Mouse (Mus musculus): ENCODE measurements around the gene Arfip1.
"Not testable (repeated sequence)": the region's sequence is repeated elsewhere in the genome, so short reads cannot be mapped to it uniquely, and the experiment has no call there.

Gene Arfip1

DNA sequence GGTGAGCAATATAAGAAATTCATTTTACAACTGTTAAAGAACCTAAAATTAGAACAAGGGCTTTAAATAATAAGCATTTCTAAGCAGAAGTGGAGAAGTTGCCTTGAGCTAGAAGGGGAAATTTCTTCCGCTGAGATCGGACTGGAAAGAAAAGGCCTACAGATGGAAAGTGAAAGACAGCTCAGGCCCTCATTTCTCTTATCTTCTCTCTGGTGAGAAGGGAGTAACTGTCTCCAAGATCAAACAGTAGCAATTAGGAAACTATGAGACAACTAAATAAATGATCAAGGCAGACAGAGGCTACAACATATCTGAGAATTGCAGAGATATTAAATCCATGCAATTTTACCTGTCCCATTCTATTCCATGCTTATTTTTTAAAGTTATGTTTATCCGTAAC lies 11.9 kb downstream of the Arfip1 start:
- no peak for DNase-seq (ENCODE audit: low spot score)

- DNase-seq (ENCODE audit: low spot score): no peak
Measured at GRCm38 (mm10) chr3:84569587-84569986, 12.8 kb downstream of the Arfip1 start.

DNA sequence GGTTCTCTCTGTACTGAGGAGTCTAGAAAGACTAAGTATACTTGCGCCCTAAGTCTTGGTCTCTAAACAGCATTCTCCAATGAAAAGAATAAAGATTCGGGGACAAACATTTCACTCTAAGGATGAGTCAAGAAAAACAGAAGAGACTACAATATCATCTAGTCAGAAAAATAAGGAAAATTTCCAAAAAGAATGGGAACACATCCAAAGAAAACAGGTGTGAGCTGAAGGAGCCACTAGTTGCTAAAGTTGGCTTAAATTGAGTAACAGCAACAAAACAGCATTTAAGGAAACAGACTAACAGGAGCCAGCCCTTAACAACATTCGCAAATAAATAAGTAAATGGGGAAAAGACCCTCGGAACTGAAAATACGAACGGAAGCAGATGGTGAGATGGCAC lies 13.9 kb downstream of the Arfip1 start:
- DNase-seq (ENCODE audit: low spot score): no peak

GRCm38 (mm10) chr3:84563415-84563814 lies 19.0 kb downstream of the Arfip1 start:
- no peak for DNase-seq (ENCODE audit: low spot score)

GRCm38 (mm10) chr3:84562911-84563310 lies 19.5 kb downstream of the Arfip1 start:
- not testable (repeated sequence) for DNase-seq (ENCODE audit: low spot score)

- no peak for DNase-seq (ENCODE audit: low spot score)
Measured at GRCm38 (mm10) chr3:84558301-84558700, 24.1 kb downstream of the Arfip1 start.

DNA sequence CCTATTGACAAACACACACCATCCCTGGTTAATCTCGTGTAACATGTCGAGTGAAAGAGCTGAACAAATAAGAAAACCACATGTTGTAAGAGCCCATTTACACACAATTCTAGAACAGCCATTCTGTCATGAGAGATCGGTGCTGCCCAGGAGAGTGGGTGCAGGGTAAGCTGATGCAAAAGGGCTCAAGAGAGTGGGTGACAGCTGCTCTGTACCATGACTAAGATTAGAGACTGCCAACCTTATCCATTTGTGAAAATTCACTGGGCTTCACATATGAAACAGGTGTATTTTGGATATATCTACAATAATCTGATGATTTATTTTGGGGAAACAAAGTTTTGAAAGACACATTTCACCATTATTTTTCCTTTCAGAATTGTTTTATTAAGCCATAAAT lies 26.6 kb downstream of the Arfip1 start:
- DNase-seq (ENCODE audit: low spot score): no peak

- no peak for DNase-seq (ENCODE audit: low spot score)
Measured at GRCm38 (mm10) chr3:84547177-84547576, 35.2 kb downstream of the Arfip1 start.

DNA sequence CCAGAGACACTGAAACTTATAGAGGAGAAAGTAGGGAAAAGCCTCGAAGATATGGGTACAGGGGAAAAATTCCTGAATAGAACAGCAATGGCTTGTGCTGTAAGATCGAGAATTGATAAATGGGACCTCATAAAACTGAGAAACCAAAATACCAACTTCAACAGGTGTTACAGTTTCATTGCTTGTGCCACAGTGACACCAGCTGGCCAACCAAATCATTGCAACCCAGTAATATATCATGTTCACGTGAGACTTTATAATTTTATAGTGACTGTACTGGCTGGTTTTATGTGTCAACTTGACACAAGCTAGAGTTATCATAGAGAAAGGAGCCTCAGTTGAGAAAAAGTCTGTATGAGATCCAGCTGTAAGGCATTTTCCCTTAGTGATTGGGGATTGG lies 40.0 kb downstream of the Arfip1 start:
- peak; percentile 57 for DNase-seq (ENCODE audit: low spot score)

- DNase-seq (ENCODE audit: low spot score): no peak
Measured at GRCm38 (mm10) chr3:84541881-84542280, 40.5 kb downstream of the Arfip1 start.

- DNase-seq (ENCODE audit: low spot score): no peak
Measured at GRCm38 (mm10) chr3:84540640-84541039, 41.8 kb downstream of the Arfip1 start.

- DNase-seq (ENCODE audit: low spot score): no peak
Measured at GRCm38 (mm10) chr3:84536987-84537386, 45.4 kb downstream of the Arfip1 start.

DNA sequence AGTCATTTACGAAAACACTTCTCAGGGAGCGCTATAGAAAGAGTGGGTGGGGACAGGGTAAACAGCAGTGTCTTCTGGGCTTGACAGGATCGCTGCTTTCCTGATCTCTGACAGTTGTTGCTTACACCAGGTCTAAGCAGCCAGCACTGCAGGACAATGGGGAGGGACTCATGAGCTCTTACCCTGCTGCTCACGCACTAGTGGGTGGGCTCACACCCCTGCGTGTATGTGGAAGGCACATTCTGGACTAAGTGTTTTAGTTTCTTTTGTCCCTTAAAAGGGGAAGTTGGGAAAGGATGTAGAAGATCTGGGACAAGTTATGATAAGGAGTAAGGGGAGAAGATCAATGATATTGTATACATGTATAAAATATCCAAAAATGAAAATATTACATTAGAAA lies 49.2 kb downstream of the Arfip1 start:
- no peak for DNase-seq (ENCODE audit: low spot score)

DNA sequence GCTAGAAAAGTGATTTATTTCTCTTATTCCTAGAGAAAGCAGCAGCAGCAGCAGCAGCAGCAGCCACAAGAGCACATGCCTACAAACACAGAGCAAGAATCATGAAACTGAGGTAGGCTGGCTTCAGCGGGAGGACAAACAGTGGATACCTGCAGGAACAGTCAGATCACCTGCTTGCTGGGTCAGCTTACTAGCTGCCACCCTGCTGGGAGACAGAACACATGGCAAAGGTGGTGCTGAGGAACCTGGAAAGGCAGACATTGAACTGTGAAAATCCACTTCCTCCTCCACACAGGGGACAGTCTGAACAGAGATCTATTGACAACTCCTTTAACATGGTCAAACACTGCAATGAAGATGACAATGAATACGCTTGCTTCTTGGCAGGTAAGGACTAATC lies 53.4 kb downstream of the Arfip1 start:
- no peak for DNase-seq (ENCODE audit: low spot score)

GRCm38 (mm10) chr3:84524952-84525351 lies 57.5 kb downstream of the Arfip1 start:
- no peak for DNase-seq (ENCODE audit: low spot score)

GRCm38 (mm10) chr3:84516163-84516562 lies 66.3 kb downstream of the Arfip1 start:
- no peak for DNase-seq (ENCODE audit: low spot score)

DNA sequence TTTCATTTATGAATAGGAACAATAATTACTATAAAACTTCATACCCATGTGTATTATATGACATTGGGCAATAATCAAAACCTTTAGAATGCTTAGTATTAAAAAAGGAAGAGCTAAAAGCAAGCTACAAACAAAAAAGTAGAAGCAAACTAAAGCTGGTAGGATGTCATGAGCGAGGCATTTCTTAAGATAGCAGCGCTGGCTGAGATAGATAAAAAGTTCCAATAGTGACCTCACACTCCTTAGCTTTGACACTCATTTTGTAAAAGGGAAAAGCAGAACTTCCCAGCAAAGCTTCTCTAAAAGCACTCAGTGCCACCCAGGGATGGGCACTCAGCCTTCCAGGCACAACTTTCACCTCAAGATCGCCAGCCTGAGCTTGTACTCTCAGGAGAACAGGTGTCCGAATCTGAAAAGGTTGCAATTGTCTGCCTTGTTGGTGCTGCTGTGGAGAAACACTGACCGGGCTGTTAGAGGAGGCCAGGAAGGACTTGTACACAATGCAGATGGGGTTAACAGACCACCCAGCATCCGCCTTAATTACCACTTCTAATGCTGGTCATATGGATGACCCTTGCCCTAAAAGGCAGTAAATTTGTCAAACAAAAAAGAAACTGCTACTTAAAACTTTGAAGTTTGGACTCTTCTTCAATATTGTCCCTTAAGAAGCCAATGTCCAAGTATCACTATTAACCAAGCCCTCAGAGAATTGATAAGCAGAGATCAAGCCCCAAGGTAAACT lies 69.5 kb downstream of the Arfip1 start:
- peak; percentile 9 for DNase-seq (ENCODE audit: low spot score)

DNA sequence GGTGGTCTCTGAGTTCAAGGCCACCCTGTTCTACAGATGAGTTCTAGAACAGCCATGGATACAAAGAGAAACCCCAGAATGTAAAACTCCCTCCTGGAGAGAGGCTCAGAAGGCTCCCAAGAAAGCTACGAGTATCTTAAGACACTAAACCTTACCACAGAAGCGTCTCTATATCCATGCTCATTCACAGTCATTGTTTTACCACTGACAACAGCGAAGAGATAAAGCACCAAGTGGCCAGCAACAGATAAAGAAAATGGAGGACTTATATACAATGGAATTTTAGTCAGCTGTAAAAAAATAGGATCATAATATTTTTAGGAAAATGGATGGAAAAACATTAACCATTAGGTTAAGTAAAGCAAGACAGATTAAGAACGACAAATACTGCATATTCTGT lies 77.2 kb downstream of the Arfip1 start:
- no peak for DNase-seq (ENCODE audit: low spot score)

DNA sequence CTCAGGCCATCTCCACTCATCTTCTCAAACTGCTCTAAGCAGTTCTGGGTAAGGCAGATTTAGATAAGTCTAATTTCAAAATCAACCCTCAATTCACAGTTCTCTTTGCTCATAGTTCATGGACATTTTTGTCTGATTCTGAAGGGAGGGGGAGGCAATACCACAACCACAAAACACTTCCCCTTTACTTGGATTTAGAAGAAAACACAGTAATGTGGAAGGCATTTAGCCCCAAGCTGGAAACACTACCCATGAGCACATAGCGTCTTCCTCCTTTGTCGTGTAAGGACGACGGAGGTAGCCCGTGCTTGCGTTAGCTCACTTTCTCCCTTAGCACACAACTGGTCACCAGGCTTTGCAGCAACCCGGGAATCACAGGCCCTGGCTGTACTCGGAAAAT lies 78.1 kb downstream of the Arfip1 start:
- no peak for DNase-seq (ENCODE audit: low spot score)

DNA sequence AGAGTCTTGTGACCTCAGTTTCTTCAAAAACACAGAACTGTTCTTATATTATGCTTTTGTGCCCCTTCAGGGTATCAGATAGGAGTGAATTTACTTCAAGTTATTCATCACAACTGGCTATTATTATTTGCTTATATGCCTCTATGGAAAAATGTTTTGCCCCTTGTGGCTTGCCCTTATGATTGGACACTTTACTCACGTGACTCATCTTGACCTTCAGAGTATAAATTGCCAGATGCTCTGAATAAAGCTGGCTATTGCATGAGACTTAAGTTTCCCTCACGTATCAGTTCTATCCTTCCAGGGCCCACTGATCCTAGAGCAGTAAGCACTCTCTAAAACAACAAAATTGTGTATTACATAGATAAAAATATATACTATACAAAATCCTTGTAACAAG lies 80.3 kb downstream of the Arfip1 start:
- DNase-seq (ENCODE audit: low spot score): no peak

DNA sequence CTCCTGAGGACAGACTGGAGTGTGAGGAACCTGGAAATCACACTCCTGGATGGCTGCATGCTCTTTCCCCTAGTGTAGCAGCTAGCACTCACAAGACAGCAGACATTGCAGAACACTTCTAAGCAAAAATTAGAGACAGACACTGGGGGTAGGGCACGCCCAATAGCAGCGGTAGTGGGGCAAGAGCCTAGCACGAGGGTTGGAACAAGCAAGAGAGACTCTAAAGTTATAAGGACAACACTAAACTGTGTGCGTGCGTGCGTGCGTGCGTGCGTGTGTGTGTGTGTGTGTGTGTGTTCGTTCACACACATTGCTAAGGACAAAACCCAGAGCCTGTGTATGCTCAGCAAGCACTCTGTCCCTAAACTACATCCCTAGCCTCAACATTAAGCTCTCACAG lies 81.9 kb downstream of the Arfip1 start:
- DNase-seq (ENCODE audit: low spot score): no peak

DNA sequence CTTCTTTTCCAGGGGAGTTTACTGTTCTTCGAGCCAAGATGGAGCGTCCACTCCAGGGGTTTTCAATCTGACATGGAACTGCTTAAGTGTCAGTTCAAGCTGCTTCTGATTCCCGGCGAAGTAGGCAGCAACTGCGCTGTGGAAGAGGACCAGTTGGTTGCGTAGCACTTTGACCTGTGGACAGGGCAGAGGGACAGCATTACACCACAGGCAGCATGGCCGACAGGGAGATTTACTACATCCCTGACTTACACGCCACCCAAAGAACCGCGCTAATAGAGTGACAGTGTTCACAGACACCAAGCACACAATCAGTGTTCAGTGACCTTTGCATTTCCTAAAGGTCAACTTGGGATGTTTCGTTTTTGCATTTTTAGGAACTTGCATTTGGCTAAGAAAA lies 84.7 kb downstream of the Arfip1 start:
- no peak for DNase-seq (ENCODE audit: low spot score)

DNA sequence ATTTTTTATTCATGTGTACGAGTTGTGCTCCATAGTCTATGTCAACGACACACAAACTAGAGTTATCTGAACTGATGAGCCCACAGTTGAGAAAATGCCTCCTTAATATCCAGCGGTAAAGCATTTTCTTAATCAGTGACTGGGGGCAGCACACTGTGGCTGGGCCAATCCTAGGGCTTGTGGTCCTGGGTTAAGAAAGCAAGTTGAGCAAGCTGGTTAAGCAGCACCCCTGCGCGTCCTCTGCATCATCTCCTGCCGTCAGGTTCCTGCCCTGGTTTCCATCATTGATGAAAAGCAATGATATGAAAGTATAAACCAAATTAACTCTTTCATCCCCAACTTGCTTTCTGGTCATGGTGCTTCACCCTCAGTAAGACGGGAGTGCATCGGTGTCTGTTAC lies 89.8 kb downstream of the Arfip1 start:
- no peak for DNase-seq (ENCODE audit: low spot score)

DNA sequence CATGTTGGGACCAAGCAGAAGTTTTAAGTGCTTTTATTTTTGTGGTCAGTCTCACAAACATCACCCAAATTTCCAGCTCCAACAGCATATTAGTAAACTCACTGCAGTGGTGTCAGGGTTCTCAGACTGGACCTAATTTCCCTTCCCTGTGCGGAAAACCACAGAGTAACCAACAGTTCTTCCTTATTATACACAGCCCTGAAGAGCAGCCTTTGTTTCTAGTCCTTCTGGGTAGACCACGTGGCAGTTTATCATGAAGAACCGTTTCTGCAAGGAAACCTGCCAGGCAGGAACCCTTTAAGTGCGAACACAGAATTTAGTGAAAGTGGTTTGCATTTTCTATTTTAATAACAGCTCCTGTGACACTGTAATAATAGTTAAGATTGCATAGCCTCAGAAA lies 90.3 kb downstream of the Arfip1 start:
- DNase-seq (ENCODE audit: low spot score): no peak

DNA sequence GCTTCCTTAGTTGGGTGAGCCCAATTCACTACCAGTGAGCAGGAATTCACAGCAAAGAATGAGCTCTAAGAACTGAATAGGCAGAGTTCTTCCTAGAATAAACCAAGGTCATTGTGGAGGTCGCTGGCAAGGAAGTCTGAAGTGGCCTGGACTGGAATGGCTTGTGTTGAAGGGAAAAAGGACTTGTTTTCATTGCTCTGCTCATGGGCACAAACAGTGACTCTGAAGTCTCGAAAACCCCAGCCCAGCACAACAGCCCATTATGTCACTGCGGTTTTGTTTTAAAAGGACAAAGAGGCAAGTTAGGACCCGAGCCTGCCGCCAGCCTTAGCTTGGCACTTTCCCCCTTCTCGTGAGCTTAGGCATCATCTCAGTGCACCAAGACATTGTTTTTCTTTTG lies 93.7 kb downstream of the Arfip1 start:
- no peak for DNase-seq (ENCODE audit: low spot score)

Data from c-Kit-positive CD71-positive TER-119-positive erythroid progenitor cells, embryonic 14.5 days (primary cell).